Mouse (Mus musculus) embryonic fibroblast, embryonic 13.5 days (primary cell): ENCODE results near the gene Rflna. TPM values are rescaled to one million over a fixed set of nuclear protein-coding genes. Genes with fewer than 3 reads are reported as not detected.
A peak's percentile ranks its signal among the peaks of the same experiment; 100 is the strongest.

Experiments used
- H3K27ac ChIP-seq: 2 replicates; pipeline ENCODE4 v1.5.1; 2012; ENCODE audit warnings: low read length, control low read depth, inconsistent platforms; ENCODE audit not compliant: insufficient read depth
- H3K4me1 ChIP-seq: 2 replicates; pipeline ENCODE4 v1.6.1; 2011; ENCODE audit warnings: low read length; ENCODE audit not compliant: control insufficient read depth, insufficient read depth
- H3K4me3 ChIP-seq: 2 replicates; pipeline ENCODE4 v1.5.1; 2011; ENCODE audit warnings: mild to moderate bottlenecking, control low read depth, low read length; ENCODE audit not compliant: insufficient read depth
- CTCF ChIP-seq: IDR thresholded peaks from 2 replicates; pipeline ENCODE4 v1.5.1; 2011; ENCODE audit warnings: mild to moderate bottlenecking, control low read depth, low read length, moderate library complexity, borderline replicate concordance; ENCODE audit not compliant: insufficient read depth
- POLR2A ChIP-seq: IDR thresholded peaks from 2 replicates; pipeline ENCODE4 v1.6.1; 2011; ENCODE audit warnings: low read depth, mild to moderate bottlenecking, control low read depth, low read length, moderate library complexity
- polyA plus RNA-seq: library from polyadenylated mRNA; stranded (reverse); fragments of >200 nt; gene quantifications from 2 replicates; pipeline ENCODE4 v1.2.4, GENCODE M21; 2011; ENCODE audit warnings: low read depth; ENCODE audit not compliant: missing spikeins, insufficient read length

The Rflna gene
- polyA plus RNA-seq, 1 experiment, result 7.7 TPM

DNA sequence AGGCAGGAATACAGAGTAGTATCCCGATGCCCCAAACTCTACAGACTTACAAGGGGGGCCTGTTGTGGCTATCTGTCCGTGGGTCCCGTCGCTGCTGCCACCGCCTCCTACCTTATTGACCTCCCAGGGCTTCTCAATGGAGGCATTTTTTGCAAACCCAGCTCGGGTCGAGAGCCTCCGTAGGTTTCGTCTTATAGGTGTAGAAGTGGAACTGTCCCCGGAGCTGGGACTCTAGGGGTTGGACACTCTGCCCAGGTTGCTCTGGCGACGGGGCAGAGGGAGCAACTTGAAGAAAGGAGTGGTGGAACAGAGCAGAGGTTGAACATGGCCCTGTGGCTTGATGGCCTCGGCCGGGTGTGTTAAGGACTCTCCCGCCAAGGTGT, 843 bp downstream of the Rflna start:
- no peak for TF ChIP-seq POLR2A
- TF ChIP-seq CTCF, result no peak
- peak overlapping the region; percentile 12; the same call in 1 of the 2 replicates for H3K4me3 ChIP-seq
- H3K27ac ChIP-seq, result no peak overlapping the region
- peaks cover 3% of the 10 kb centered on the region; the same call in 1 of the 2 replicates for H3K4me1 ChIP-seq

DNA sequence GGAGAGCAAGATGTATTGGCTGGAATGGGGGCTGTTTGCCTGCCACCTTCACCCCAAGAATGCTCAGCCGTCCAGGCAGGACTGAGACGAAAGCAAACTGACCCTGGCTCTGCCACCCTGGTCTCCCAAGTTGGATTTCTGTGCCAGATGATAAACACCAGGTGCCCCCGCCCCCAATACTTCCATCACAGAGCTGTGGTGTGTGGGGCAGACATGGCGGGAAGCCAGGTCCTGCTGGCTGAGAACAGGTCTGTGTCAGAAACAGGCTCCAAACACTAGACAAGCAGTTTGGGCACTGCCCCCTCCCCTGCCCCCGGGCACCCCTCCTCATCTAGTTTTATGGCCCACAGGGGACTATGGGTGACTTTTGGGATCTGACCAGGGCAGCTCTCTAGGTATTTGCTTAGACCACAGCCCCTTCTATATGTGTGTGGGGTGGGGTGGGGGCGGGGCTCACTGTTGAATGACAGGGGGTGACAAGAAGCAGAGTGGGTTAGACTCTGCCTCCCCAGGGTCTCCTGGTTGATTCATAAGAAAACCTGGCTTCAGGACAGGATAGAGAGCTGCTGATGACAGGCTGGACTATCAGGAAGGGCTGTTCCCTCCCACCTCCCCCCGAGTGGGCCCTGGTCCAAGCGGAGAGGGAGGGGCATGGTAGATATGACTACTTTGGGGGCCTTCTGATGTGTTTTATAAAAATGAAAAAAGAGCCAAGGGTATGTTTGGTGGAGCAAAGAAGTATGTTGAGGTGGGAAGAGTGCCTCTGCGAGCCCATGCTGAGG, 3.0 kb downstream of the Rflna start:
- Histone ChIP-seq H3K4me1 (peaks cover 3% of the 10 kb centered on the region; the same call in 1 of the 2 replicates), H3K27ac (no peak overlapping the region), H3K4me3 (no peak overlapping the region)
- TF ChIP-seq POLR2A, result no peak
- no peak for TF ChIP-seq CTCF

DNA sequence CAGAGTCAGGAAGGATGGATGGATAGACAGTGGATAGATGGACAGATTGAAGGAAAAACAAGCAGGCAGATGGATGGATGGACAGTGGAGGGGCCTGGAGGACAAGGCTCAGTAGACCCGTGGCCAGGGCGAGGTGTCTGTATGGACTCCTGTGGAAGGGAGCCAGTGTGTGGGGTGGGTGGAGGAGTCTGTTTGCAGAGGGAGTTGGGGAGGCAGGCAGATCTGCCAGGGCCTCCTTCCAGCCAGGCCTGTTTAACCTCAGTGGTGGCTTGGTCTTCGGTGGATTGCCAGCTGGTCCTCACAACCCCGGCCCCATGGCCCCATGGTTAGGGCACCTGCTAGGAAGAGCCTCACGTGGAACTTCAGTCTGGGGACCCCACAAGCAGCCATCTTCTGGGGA, 3.9 kb downstream of the Rflna start:
- peaks cover 3% of the 10 kb centered on the region; the same call in 1 of the 2 replicates for H3K4me1 ChIP-seq
- TF ChIP-seq CTCF, result no peak
- TF ChIP-seq POLR2A, result no peak
- H3K27ac ChIP-seq, result no peak overlapping the region
- no peak overlapping the region for H3K4me3 ChIP-seq

DNA sequence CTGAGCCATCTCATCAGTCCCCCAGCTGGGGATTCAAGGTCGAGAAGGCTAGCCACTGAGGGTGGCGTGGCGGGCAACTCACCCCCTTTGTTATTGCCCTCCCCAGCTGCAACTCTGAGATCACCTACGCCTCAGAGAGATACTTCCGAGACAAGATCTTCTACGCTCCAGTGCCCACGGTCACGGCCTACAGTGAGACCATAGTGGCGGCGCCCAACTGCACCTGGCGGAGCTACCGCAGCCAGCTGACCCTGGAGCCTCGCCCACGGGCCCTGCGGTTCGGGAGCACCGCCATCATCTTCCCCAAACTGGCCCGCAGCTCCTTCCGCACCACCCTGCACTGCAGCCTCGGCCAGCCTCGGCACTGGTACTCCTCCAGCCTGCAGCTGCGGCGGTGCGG, 8.1 kb downstream of the Rflna start:
- no peak overlapping the region for H3K4me3 ChIP-seq
- no peak overlapping the region for H3K27ac ChIP-seq
- H3K4me1 ChIP-seq, result no peaks in the 10 kb centered on the region
- TF ChIP-seq CTCF, result no peak
- TF ChIP-seq POLR2A, result no peak

DNA sequence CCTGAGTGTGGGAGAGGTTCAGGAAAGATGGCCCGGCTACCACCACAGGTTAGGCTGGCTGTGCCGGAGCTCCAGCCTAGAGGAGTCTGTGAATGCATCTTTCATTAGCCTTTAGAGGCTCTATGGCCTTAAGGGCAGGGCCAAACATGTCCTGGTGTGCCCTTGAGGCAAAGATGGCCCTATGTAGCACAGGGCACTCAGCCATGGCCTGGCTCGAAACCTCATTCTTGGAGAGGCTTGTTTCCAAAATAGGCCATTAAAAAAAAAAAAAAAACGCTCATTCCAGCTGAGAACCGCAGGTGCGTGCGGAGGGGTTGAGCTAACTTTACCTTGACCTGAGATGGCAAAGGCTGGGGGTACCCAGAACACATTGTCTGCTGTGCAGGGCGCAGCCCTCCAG, 8.6 kb downstream of the Rflna start:
- Histone ChIP-seq H3K27ac (no peak overlapping the region), H3K4me1 (no peaks in the 10 kb centered on the region), H3K4me3 (no peak overlapping the region)
- no peak for TF ChIP-seq CTCF
- no peak for TF ChIP-seq POLR2A

DNA sequence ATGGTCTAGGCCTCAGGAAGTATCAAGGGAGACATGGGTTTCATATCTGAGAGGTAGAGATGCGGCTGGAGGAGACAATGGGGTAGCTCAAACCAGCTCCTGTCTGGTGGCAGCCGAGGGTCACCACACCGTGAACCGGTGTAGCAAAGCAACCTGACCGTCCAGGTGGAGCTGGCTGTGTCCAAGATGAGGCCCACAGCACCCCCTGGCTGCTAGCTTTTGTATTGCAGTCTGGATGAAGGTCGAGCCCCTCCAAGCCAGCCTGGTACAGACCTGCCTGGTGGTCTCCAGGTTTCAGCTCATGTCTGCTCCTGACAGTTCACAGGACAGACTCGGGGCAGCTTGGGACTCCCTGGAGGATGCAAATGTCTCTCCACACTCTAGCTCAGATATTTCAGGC, 11.5 kb downstream of the Rflna start:
- no peak overlapping the region for H3K4me3 ChIP-seq
- no peaks in the 10 kb centered on the region; the same call in 1 of the 2 replicates for H3K4me1 ChIP-seq
- TF ChIP-seq POLR2A (no peak), CTCF (peak; percentile 71)
- H3K27ac ChIP-seq, result no peak overlapping the region

DNA sequence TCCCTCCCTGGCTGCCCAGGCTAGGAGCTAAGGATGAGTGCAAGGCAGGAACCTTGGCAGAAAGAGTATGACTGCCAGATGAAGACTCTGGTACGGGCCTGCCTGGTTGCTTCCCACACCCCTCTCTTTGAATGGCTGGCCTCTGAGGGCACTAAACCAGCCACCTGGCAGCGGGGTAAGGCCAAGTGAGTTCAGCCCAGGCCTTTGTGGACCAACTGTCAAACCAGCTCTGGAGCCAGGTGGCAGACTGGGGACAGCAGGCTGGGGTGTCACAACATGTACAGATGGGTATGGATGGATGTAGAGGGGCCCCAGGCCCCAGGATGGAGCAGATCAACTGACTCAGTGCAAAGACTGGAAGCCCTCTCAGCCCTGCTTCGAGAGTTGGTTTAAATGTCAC, 12.0 kb downstream of the Rflna start:
- no peak for TF ChIP-seq CTCF
- TF ChIP-seq POLR2A, result no peak
- no peak overlapping the region for H3K27ac ChIP-seq
- H3K4me1 ChIP-seq, result no peaks in the 10 kb centered on the region; the same call in 1 of the 2 replicates
- H3K4me3 ChIP-seq, result no peak overlapping the region

DNA sequence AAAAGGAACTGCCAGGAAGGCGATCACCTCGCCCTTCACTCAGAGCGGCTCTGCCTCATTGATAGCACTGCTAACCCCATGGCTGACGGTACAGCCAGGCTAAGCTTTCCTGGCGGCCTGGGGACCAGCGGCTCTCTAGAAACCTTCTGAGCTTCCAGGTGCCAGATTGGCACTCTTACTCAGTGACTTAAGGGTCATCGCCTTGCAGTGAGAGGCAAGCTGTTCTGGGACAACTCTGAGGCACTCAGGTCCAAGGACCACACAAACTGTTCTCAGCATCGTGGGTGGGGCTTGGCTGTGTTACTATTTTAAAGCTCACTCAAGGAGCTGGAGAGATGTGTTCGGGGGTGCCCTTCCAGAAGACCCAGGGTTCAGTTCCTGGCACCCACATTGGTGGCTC, 12.6 kb downstream of the Rflna start:
- H3K4me1 ChIP-seq, result no peaks in the 10 kb centered on the region; the same call in 1 of the 2 replicates
- H3K4me3 ChIP-seq, result no peak overlapping the region
- TF ChIP-seq CTCF, result no peak
- TF ChIP-seq POLR2A, result no peak
- H3K27ac ChIP-seq, result no peak overlapping the region

DNA sequence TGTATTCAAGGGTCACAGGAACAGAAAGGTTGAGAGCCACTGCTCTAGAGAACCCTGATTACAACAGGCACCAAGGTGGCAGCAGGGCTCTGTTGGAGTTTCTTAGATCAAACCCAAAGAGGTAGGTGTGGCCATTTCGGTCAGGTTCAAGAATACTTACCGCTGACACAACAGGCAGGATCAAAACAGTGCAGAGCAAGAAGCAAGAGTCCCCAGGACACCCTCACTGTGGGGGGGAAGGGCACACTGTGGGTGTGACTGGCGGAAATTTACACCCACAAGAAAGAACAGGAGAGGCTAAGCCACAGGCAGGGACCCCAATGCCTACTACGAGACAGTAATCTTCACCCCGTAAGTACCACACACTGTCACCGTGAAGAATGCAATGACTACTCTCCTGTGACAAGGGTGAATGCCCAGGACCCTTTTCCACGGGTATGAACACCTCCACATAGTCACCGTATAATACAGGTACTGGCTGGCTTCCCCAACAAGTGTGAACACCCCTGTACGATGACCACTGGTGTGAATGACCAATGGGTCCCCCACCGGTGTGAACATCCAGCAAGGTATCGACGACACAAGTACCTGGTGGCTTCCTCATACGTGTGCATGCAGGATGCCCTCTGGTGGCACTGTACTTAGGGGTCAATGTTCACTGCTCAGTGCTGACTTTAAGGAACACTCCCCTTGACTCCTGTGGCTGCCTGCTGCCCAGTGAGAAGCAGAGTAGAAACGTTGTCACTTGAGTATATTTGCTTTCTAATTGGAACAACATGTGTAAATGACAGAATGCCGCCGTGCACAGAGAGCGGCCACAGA, 13.6 kb downstream of the Rflna start:
- Histone ChIP-seq H3K4me1 (no peaks in the 10 kb centered on the region; the same call in 1 of the 2 replicates), H3K27ac (no peak overlapping the region), H3K4me3 (no peak overlapping the region)
- peak; percentile 35; the same call in 1 of the 2 replicates for TF ChIP-seq CTCF
- no peak for TF ChIP-seq POLR2A

DNA sequence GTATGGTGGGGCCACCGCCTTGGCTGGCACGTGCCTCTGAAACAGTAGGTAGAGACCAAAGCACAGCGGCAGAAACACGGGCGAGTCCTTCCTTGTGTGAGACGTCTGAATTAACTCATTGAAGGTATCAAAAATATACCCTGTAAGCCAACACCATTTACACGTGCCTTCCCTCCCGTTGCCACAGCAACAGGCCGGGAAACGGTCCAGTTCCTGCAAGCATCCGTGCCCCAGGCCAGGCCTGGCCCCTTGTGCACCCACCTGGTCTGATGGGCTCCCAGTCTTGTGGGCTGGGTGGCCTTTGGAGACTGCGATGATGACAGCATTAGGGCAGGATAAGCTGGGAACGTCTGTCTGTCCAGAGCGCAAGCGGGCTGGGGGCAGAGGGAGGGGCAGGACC, 14.3 kb downstream of the Rflna start:
- Histone ChIP-seq H3K4me3 (no peak overlapping the region), H3K4me1 (no peaks in the 10 kb centered on the region; the same call in 1 of the 2 replicates), H3K27ac (no peak overlapping the region)
- TF ChIP-seq POLR2A, result no peak
- TF ChIP-seq CTCF, result no peak
